Mouse (Mus musculus) retina, embryonic 14.5 days (tissue): ENCODE results near the gene Rwdd4a.

Experiments
- DNase-seq: peaks from one replicate; pipeline ENCODE4 v3.0.0-alpha.2; 2015; ENCODE audit warnings: low spot score

Rwdd4a gene

GRCm38 (mm10) chr8:47588616-47589015, 55.2 kb downstream of the Rwdd4a start:
- no peak for DNase-seq

- peak; percentile 15 for DNase-seq
Measured at GRCm38 (mm10) chr8:47590400-47590799, 56.9 kb downstream of the Rwdd4a start.

- no peak for DNase-seq
Measured at GRCm38 (mm10) chr8:47600664-47601063, 67.2 kb downstream of the Rwdd4a start.
